Mouse (Mus musculus) forebrain, embryonic 15.5 days (tissue): Measurements from ENCODE around the gene E130208F15Rik. TPM values are rescaled to one million over a fixed set of nuclear protein-coding genes. Genes with fewer than 3 reads are reported as not detected.

Experiments
- ATAC-seq: fragments of 200-750 bp; cut with Nextera tagmentation; replicated peaks from 2 replicates; pipeline ENCODE4 v1.8.0; 2017; ENCODE audit warnings: mild to moderate bottlenecking, moderate TSS enrichment, moderate library complexity
- H3K27ac ChIP-seq: fragments of 300-500 bp; sonication (generic); replicated peaks from 2 replicates; pipeline ENCODE4 v1.5.1; 2015; ENCODE audit warnings: mild to moderate bottlenecking, inconsistent platforms
- H3K27me3 ChIP-seq: fragments of 300-500 bp; sonication (generic); 2 replicates; pipeline ENCODE4 v1.6.1; 2015; ENCODE audit warnings: inconsistent platforms
- H3K36me3 ChIP-seq: fragments of 300-500 bp; sonication (generic); 2 replicates; pipeline ENCODE4 v1.6.1; 2015; ENCODE audit warnings: mild to moderate bottlenecking, inconsistent platforms
- H3K4me1 ChIP-seq: fragments of 300-500 bp; sonication (generic); 2 replicates; pipeline ENCODE4 v1.6.1; 2015; ENCODE audit warnings: inconsistent platforms
- H3K4me2 ChIP-seq: fragments of 300-500 bp; sonication (generic); replicated peaks from 2 replicates; pipeline ENCODE4 v1.6.1; 2015; ENCODE audit warnings: mild to moderate bottlenecking, inconsistent platforms
- H3K4me3 ChIP-seq: fragments of 300-500 bp; sonication (generic); 2 replicates; pipeline ENCODE4 v1.5.1; 2015; ENCODE audit warnings: mild to moderate bottlenecking, inconsistent platforms
- H3K9ac ChIP-seq: fragments of 300-500 bp; sonication (generic); replicated peaks from 2 replicates; pipeline ENCODE4 v1.6.1; 2015; ENCODE audit warnings: mild to moderate bottlenecking, inconsistent platforms
- H3K9me3 ChIP-seq: fragments of 300-500 bp; sonication (generic); 2 replicates; pipeline ENCODE4 v1.6.1; 2016; ENCODE audit warnings: inconsistent platforms
- WGBS: fragments of 180-500 bp; shearing (Covaris S2); methylation state at CpG from one replicate; pipeline ENCODE4 v1.1.7; 2015; ENCODE audit warnings: mixed read lengths; 5-methylcytosine and 5-hydroxymethylcytosine counted together
- polyA plus RNA-seq: library from polyadenylated mRNA; unstranded; fragments of >200 nt; fragmentation: Nextera tagmentation; extraction: Ambion mirVana; gene quantifications from 2 replicates; pipeline ENCODE4 v1.2.1, GENCODE M21; 2015

Gene E130208F15Rik
- polyA plus RNA-seq, 1 experiment from 2014 or later, result not detected

DNA sequence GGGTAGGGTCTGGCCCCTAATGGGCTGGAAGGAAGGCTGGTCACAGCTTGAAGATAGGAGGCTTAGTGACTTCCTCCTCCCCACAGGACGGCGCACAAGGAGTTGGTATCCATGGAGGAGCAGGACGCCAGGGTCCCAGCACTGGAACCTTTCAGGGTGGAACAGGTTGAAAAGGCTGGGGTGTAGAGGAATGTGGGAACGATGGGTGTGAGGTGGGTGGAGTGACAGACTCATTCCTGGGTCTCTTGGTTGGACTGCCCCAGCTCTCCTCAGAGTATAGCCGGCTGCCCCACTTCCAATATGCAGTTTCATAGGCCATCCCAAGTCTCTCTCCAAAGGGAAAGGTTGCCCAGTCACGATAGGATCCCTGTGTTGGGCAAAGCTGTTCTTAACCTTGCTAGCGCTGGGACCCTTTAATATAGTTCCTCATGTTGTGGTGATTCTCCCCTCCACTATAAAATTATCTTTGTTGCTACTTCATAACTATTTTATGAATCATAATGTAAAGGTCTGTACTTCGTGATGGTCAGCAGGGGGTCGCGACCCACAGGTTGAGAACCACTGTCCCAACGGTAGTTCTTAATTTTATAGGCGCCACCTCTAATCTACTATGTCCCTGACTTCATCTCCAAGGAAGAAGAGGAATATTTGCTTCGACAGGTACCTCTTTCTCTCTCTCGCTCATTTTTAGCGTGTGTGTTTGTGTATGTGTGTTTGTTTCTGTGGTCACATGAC is 12.0 kb upstream of the E130208F15Rik start:
- ATAC-seq, result no peak
- H3K9ac ChIP-seq, result peak overlapping the region; percentile 62
- H3K4me2 ChIP-seq, result peak overlapping the region; percentile 89
- WGBS, result 68% methylated on average over 15 of the region's 15 CpGs
- H3K4me3 ChIP-seq, result peak overlapping the region; percentile 54
- H3K9me3 ChIP-seq, result no peaks in the 10 kb centered on the region
- peaks cover 25% of the 10 kb centered on the region for H3K36me3 ChIP-seq
- peak overlapping the region; percentile 36; the same call in 1 of the 2 replicates for H3K27ac ChIP-seq
- peaks cover 23% of the 10 kb centered on the region for H3K4me1 ChIP-seq
- no peaks in the 10 kb centered on the region for H3K27me3 ChIP-seq

DNA sequence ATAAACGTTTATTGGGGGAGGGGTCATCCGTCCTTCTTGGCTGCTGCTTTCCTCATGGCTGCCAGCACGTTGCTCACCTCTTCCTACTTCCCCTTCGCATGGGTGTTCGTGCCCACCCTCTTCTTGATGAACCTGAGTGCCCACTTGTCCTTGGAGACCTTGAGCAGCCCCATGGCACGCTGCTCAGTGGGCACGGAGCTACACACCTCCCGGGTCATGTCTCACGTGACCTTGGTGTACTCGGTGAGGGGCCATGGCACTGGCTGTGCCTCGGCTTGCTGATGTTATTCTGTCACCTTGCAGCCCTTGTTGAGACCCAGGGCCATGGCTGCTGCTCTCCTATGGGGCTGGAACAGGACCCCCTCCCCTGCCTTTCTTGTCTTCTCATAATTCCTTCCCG is 11.4 kb upstream of the E130208F15Rik start:
- Histone ChIP-seq H3K27ac (no peak overlapping the region), H3K9ac (no peak overlapping the region), H3K4me3 (no peak overlapping the region), H3K36me3 (peaks cover 23% of the 10 kb centered on the region), H3K4me2 (no peak overlapping the region), H3K4me1 (peaks cover 23% of the 10 kb centered on the region), H3K27me3 (no peaks in the 10 kb centered on the region), H3K9me3 (no peaks in the 10 kb centered on the region)
- WGBS, result 89% methylated on average over 12 of the region's 12 CpGs
- ATAC-seq, result no peak

DNA sequence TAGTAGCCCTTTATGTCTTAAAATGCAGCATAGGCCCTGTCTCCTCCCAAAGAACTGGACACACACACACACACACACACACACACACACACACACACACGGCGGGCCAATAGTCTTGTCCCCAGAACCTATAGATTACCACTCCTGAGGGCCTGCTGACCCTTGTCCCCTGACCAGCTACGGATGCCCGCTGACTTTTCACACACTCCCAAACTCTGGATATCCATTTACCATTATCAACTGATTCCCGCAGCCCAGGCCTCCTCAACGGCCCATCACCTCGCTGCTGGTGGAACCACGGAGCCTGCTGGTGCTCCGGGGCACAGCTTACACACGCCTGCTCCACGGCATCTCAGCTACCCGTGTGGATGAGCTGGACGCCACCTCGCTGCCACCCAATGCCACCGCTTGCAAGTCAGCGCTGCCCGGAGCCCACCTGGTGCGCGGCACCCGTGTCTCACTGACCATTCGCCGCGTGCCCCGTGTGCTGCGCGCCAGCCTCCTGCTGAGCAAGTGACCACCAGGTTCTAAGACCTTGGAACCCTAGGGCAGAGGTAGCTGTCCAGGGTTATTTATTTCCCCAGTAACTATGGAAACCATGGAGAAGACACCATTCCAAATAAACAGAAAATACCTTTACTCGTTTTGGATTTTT is 7.7 kb upstream of the E130208F15Rik start:
- ATAC-seq, result no peak
- no peaks in the 10 kb centered on the region for H3K27me3 ChIP-seq
- H3K4me1 ChIP-seq, result peaks cover 17% of the 10 kb centered on the region
- 0 out of 2 replicates have a peak, but pooled peaks cover 3% of the 10 kb centered on the region for H3K36me3 ChIP-seq
- WGBS, result 49% methylated on average over 27 of the region's 27 CpGs
- H3K4me2 ChIP-seq, result no peak overlapping the region
- no peak overlapping the region for H3K9ac ChIP-seq
- no peak overlapping the region for H3K27ac ChIP-seq
- no peak overlapping the region for H3K4me3 ChIP-seq
- H3K9me3 ChIP-seq, result no peaks in the 10 kb centered on the region

DNA sequence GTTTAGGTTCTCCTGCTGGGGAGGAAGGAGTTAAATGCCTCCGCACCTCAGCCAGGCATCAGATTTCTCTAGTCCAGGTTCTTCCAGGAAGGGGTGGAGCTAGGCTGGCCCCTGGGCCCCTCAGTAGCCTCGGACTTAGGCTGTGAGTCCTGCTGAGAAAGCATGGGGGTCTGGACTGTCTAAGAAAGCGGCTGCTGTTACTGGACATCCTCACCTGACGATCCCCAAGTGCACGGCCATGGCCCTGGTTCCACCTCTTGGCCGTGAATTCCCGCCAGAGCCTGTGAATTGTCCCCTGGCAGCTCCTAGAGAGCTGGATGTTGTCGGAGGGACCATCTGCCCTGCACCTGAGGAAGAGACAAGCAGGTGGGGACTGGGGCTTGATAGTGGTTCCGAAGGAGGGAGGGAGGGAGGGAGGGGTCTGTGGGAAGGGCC is 6.8 kb upstream of the E130208F15Rik start, which contains the start of gene Syne4:
TSS of gene Syne4 (plus strand) at position 87 of the 435 bp plus-strand sequence.
- under 1% methylated on average over 9 of the region's 9 CpGs for WGBS

DNA sequence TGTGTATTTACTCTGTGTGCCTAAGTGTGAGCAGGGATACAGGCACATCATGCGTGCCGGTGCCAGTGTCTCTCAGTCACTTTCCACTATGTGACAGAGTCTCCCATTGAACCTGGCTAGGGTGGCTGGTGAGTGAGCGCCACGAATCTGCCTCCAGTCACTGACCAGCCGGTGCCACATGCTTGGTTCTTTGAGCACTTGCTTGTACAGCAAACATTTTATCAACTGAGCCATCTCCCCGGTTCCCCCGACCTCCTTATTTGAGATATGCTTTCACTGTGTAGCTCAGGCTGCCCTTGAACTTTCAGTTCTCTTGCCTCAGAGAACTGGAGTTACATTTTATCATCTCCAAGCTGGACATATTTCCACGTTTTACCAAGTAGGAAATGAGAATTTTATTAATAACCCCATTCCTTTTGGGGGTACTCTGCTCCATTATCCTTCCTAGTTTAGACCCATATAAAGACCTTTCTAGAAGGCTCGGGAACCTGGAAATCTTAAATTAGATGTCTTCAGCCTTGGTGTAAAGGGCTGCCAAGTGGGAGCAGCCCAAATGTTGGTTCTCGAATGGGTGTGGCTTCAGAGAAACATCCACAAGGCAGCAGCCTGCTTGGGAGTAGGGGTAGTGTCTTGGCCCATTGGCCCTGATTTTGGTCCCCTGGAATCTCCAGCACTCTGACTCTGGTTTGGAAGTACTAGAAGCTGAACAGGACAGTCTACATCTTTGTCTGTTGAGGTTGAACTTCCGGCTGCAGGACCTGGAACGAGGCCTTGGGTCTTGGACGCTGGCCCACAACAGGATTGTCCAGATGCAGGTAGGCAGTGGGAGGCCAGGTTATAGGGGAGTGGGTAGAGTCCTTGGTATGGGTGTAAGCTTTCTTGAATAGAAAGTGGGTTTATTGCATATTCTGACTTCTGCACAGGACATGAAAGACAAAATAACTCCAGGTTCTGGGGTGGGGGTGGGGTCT is 5.7 kb upstream of the E130208F15Rik start:
- H3K4me3 ChIP-seq, result no peak overlapping the region
- 0 out of 2 replicates have a peak, but pooled peaks cover 3% of the 10 kb centered on the region for H3K36me3 ChIP-seq
- H3K27me3 ChIP-seq, result no peaks in the 10 kb centered on the region
- H3K27ac ChIP-seq, result no peak overlapping the region
- no peak for ATAC-seq
- H3K9ac ChIP-seq, result no peak overlapping the region
- H3K4me2 ChIP-seq, result no peak overlapping the region
- WGBS, result 80% methylated on average over 13 of the region's 13 CpGs
- H3K4me1 ChIP-seq, result peaks cover 3% of the 10 kb centered on the region
- H3K9me3 ChIP-seq, result no peaks in the 10 kb centered on the region

More for the DNA sequence above, 6.8 kb upstream of the E130208F15Rik start, which contains the start of gene Syne4:
- no peak within 1 kb of the TSS for H3K9ac ChIP-seq
- no peak within 1 kb of the TSS for H3K4me2 ChIP-seq
- peaks cover 8% of the 10 kb centered on the region for H3K4me1 ChIP-seq
- H3K9me3 ChIP-seq, result no peaks in the 10 kb centered on the region
- no peak for ATAC-seq
- 0 out of 2 replicates have a peak, but pooled peaks cover 3% of the 10 kb centered on the region for H3K36me3 ChIP-seq
- no peak within 1 kb of the TSS for H3K27ac ChIP-seq
- H3K27me3 ChIP-seq, result no peaks in the 10 kb centered on the region
- H3K4me3 ChIP-seq, result no peak within 1 kb of the TSS

DNA sequence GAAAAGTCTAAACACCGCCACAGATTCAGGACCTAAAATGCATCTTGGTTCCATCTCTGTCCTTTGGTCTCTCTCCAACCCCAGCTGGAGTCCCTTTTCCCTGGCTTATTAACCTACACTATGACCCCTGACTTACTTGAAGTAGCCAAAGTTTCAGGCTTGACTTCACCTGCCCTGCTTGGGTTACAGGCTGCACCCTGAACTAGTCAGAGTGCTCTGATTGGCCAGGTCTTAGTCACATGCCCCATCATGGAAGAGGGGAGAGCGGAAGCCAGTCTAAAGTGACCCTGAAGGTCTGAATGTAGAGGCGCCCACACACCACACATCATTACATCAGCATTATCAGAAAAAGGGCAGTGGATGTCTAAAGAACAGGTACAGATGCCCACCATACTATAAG is 3.4 kb upstream of the E130208F15Rik start:
- no peak for ATAC-seq
- H3K4me2 ChIP-seq, result no peak overlapping the region
- no peaks in the 10 kb centered on the region for H3K9me3 ChIP-seq
- no peak overlapping the region for H3K4me3 ChIP-seq
- H3K4me1 ChIP-seq, result peaks cover 19% of the 10 kb centered on the region
- no peaks in the 10 kb centered on the region for H3K36me3 ChIP-seq
- H3K27me3 ChIP-seq, result no peaks in the 10 kb centered on the region
- no peak overlapping the region for H3K9ac ChIP-seq
- no peak overlapping the region for H3K27ac ChIP-seq
- WGBS, result 84% methylated on average over 3 of the region's 3 CpGs

DNA sequence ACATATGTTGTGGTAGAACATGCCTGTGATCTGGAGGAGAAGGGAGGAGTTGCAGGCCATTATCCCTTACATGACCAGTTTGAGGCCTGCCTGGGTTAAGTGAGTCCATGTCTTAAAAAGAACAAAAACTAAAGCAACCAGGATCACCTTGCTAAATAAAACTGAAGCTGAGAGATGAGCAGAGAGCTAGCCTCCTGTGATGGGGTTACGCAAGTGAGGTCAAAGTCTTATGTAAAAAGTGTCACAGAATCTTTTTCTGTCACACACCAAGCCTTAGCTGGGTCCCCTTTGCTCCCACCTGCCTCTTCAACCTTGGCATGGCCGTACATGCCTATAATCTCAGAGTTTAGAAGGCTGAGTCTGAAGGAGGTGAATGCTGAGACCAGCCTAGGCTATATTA is 594 bp upstream of the E130208F15Rik start:
- Histone ChIP-seq H3K9me3 (no peaks in the 10 kb centered on the region), H3K4me3 (peak overlapping the region; percentile 100), H3K36me3 (no peaks in the 10 kb centered on the region), H3K4me1 (peaks cover 19% of the 10 kb centered on the region), H3K4me2 (peak overlapping the region; percentile 75), H3K9ac (no peak overlapping the region; the same call in 1 of the 2 replicates), H3K27me3 (no peaks in the 10 kb centered on the region), H3K27ac (no peak overlapping the region)
- WGBS, result 78% methylated on average over 2 of the region's 2 CpGs
- no peak for ATAC-seq

DNA sequence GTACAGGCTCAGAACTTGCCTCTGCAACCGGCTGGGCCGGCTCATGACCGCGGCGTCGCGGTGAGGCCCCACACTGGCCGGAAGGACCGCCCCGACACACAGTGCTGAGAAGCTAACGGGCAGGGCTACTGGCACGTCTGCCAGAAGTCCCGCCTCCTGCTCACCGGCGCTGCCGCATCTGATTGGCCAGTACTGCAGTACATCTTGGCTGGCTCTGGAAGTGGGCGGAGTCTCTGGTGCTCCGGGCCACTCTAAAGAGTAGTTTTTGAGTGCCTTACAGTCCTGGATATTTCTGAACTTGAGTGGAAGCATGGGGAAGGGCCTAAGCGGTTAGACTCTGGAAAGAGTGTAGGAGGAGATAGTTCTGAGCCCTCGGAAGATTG is 736 bp downstream of the E130208F15Rik start:
- peak overlapping the region; percentile 90 for H3K27ac ChIP-seq
- H3K27me3 ChIP-seq, result no peaks in the 10 kb centered on the region
- 1% methylated on average over 20 of the region's 20 CpGs for WGBS

DNA sequence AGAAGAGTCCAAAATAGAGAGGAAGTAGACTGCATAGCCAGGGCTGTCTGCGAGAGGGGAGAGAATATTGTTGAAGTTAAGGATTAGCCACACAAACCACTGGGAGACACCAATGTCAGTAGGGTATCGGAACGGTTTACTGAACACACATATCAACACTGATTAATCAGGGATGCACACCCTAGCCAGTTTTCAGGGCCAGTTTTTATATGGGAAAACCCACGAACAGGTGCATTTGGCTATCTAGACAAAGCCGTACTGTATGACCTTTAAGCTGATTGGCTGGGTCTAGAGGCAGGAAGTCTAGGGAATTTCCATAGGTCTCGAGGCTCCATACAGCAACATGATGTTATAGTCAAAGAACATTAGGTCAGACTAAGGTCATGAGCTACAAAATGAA is 1.3 kb downstream of the E130208F15Rik start:
- H3K9me3 ChIP-seq, result no peaks in the 10 kb centered on the region

More for the DNA sequence above, 736 bp downstream of the E130208F15Rik start:
- peak; percentile 99 for ATAC-seq
- no peaks in the 10 kb centered on the region for H3K36me3 ChIP-seq
- H3K4me2 ChIP-seq, result peak overlapping the region; percentile 75
- H3K9ac ChIP-seq, result peak overlapping the region; percentile 97
- H3K4me3 ChIP-seq, result peak overlapping the region; percentile 100
- H3K9me3 ChIP-seq, result no peaks in the 10 kb centered on the region
- peaks cover 19% of the 10 kb centered on the region for H3K4me1 ChIP-seq

DNA sequence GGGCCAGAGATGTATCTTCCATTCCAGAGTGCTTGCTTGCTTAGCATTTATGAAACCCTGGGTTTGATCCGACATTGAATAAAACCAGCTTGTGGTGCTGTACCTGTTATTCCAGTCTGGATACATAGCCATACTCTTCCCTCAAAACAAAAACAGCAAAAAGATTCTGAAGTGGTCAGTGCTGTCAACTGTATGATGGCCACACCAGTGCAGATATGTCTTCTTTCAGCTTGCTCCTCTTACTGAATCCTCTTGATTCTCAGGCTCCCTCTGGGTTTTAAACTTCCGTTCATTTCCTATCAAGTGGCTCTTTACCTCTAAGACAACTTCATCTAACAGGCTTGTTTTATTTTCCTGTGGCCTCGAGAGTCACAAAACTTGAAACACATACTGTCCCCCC is 2.3 kb downstream of the E130208F15Rik start, which contains the start of gene Sdhaf1:
TSS of gene Sdhaf1 (minus strand) at position 101 of the 400 bp plus-strand sequence.
- Histone ChIP-seq H3K27me3 (no peaks in the 10 kb centered on the region), H3K36me3 (no peaks in the 10 kb centered on the region), H3K27ac (no peak within 1 kb of the TSS), H3K4me2 (peak within 1 kb of the TSS; percentile 75), H3K9ac (peak within 1 kb of the TSS; percentile 43; the same call in 1 of the 2 replicates), H3K4me3 (peak within 1 kb of the TSS; percentile 100), H3K9me3 (no peaks in the 10 kb centered on the region), H3K4me1 (peaks cover 19% of the 10 kb centered on the region)
- ATAC-seq, result no peak
- WGBS, result 80% methylated on average over 3 of the region's 3 CpGs

More for the DNA sequence above, 1.3 kb downstream of the E130208F15Rik start:
- ATAC-seq, result peak; percentile 0; the same call in 1 of the 2 replicates
- Histone ChIP-seq H3K4me2 (peak overlapping the region; percentile 75), H3K27me3 (no peaks in the 10 kb centered on the region), H3K36me3 (no peaks in the 10 kb centered on the region), H3K4me3 (peak overlapping the region; percentile 100), H3K9ac (peak overlapping the region; percentile 43; the same call in 1 of the 2 replicates), H3K4me1 (peaks cover 19% of the 10 kb centered on the region), H3K27ac (no peak overlapping the region)
- 31% methylated on average over 6 of the region's 6 CpGs for WGBS

DNA sequence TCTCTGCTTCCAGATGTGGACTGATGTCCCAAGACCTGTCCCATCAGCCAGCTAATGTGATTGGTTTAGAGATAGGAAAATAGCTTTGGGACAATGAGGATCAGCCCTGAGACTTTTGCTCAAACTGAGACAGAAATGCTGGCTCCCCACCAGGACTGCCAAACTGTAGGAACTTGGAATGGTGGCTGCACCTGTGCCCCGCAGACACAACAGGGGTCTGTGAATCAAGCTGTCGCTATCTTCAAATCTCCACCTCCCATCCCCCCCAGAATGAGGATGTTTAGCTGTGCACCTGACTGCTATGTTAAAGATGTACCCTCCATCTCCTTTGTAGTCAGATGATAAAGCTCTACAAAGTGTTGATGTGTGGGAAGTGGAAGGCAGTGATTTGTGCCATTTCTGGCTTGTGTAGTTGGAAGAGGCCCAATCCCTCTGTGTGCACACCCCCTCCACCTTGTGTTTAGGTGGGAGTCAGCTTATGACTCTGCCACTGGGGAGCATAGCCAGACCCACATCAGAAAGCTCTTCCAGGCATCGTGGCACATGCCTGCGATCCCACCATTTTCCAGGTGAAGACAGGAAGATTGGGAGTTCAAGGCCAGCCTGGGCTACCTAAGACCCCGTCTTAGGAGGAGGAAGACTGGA is 2.9 kb downstream of the E130208F15Rik start:
- H3K27me3 ChIP-seq, result no peaks in the 10 kb centered on the region
- no peak overlapping the region for H3K9ac ChIP-seq
- no peaks in the 10 kb centered on the region for H3K36me3 ChIP-seq
- ATAC-seq, result no peak
- no peak overlapping the region for H3K4me3 ChIP-seq
- H3K4me1 ChIP-seq, result peaks cover 19% of the 10 kb centered on the region
- 84% methylated on average over 5 of the region's 5 CpGs for WGBS
- H3K27ac ChIP-seq, result no peak overlapping the region
- no peak overlapping the region for H3K4me2 ChIP-seq
- H3K9me3 ChIP-seq, result no peaks in the 10 kb centered on the region
